Comparison of ENCODE assay signal across 11 mouse cellular contexts in genomic region chr14:21669633-21670421, GRCm38 (mm10). TPM values are rescaled to one million over a fixed set of nuclear protein-coding genes. Genes with fewer than 3 reads are reported as not detected.
DNase-seq lines count a peak whose midpoint lies in the region; ATAC-seq lines count a peak whose summit lies in the region.
"Had no signal": no experiment of that assay in that cellular context is flagged by ENCODE, and none has a peak within 500 bp of the region (broad histone marks: within the 10 kb centered on the region; RNA-seq: fewer than 3 reads in every experiment).

No protein-coding gene starts in this region.

- WGBS in midbrain, embryonic 13.5 days = 91% methylated on average over 11 of the region's 11 CpGs
- 85% methylated on average over 11 of the region's 11 CpGs for WGBS in midbrain, embryonic 14.5 days
- WGBS in limb, embryonic 12.5 days = 78% methylated on average over 11 of the region's 11 CpGs
- WGBS in stomach, embryonic 14.5 days = 55% methylated on average over 11 of the region's 11 CpGs

- no peak overlapping the region for H3K4me3 ChIP-seq in midbrain, embryonic 13.5 days (replicated peaks)
- no peak overlapping the region for H3K4me3 ChIP-seq in midbrain, embryonic 14.5 days (replicated peaks; ENCODE audit: low read depth, low read length)
- no peak overlapping the region for H3K4me3 ChIP-seq in limb, embryonic 12.5 days (replicated peaks)
- no peak overlapping the region for H3K4me3 ChIP-seq in stomach, embryonic 14.5 days (ENCODE audit: low read depth, low read length)
- H3K4me3 ChIP-seq: embryonic facial prominence, embryonic 13.5 days had no signal

- no peak overlapping the region for H3K27ac ChIP-seq in midbrain, embryonic 13.5 days
- H3K27ac ChIP-seq in midbrain, embryonic 14.5 days (replicated peaks; ENCODE audit: low read depth, low read length) = no peak overlapping the region
- peak overlapping the region; percentile 18; the same call in 1 of the 2 replicates for H3K27ac ChIP-seq in limb, embryonic 12.5 days
- H3K27ac ChIP-seq in stomach, embryonic 14.5 days (ENCODE audit: low read length) = no peak overlapping the region
- H3K27ac ChIP-seq: embryonic facial prominence, embryonic 13.5 days had no signal

- 0 out of 2 replicates have a peak, but pooled peaks have one; percentile 48 for ATAC-seq in midbrain, embryonic 13.5 days
- ATAC-seq in midbrain, embryonic 14.5 days (ENCODE audit: low FRiP score, low TSS enrichment) = no peak
- peak; percentile 17 for ATAC-seq in limb, embryonic 12.5 days (ENCODE audit: insufficient number of reproducible peaks, insufficient read depth, low FRiP score, low TSS enrichment, low read depth)
- peak; percentile 87; the same call in 1 of the 2 replicates for ATAC-seq in stomach, embryonic 14.5 days (ENCODE audit: insufficient number of reproducible peaks, insufficient read depth, low FRiP score, low read depth)

- H3K4me1 ChIP-seq in midbrain, embryonic 13.5 days (replicated peaks) = no peaks in the 10 kb centered on the region
- no peaks in the 10 kb centered on the region for H3K4me1 ChIP-seq in midbrain, embryonic 14.5 days (ENCODE audit: control insufficient read depth, insufficient read depth, low read length)
- peaks cover 32% of the 10 kb centered on the region for H3K4me1 ChIP-seq in limb, embryonic 12.5 days (replicated peaks)
- peaks cover 7% of the 10 kb centered on the region; the same call in 1 of the 2 replicates for H3K4me1 ChIP-seq in stomach, embryonic 14.5 days (ENCODE audit: control insufficient read depth, insufficient read depth, low read length)

- no peaks in the 10 kb centered on the region for H3K9me3 ChIP-seq in midbrain, embryonic 13.5 days
- no peaks in the 10 kb centered on the region for H3K9me3 ChIP-seq in midbrain, embryonic 14.5 days (ENCODE audit: control insufficient read depth, low read length)
- no peaks in the 10 kb centered on the region for H3K9me3 ChIP-seq in limb, embryonic 12.5 days
- no peaks in the 10 kb centered on the region for H3K9me3 ChIP-seq in stomach, embryonic 14.5 days (ENCODE audit: control insufficient read depth, low read depth, low read length)
- H3K9me3 ChIP-seq: embryonic facial prominence, embryonic 13.5 days had no signal

- no peak overlapping the region for H3K4me2 ChIP-seq in midbrain, embryonic 13.5 days (replicated peaks)
- H3K4me2 ChIP-seq in midbrain, embryonic 14.5 days (ENCODE audit: low read length) = no peak overlapping the region
- no peak overlapping the region for H3K4me2 ChIP-seq in limb, embryonic 12.5 days
- H3K4me2 ChIP-seq in stomach, embryonic 14.5 days (replicated peaks; ENCODE audit: low read depth, low read length) = no peak overlapping the region
- H3K4me2 ChIP-seq: embryonic facial prominence, embryonic 13.5 days had no signal

- 0 out of 2 replicates have a peak overlapping the region, but pooled peaks have one; percentile 6 for H3K9ac ChIP-seq in midbrain, embryonic 13.5 days (replicated peaks)
- H3K9ac ChIP-seq in midbrain, embryonic 14.5 days (replicated peaks; ENCODE audit: low read length) = no peak overlapping the region
- no peak overlapping the region for H3K9ac ChIP-seq in limb, embryonic 12.5 days (replicated peaks)
- H3K9ac ChIP-seq in stomach, embryonic 14.5 days (replicated peaks; ENCODE audit: low read depth, low read length) = no peak overlapping the region
- H3K9ac ChIP-seq: embryonic facial prominence, embryonic 13.5 days had no signal

- H3K36me3 ChIP-seq in midbrain, embryonic 13.5 days = peaks cover 56% of the 10 kb centered on the region
- H3K36me3 ChIP-seq in midbrain, embryonic 14.5 days (ENCODE audit: control insufficient read depth, insufficient read depth, low read length) = peaks cover 57% of the 10 kb centered on the region
- peaks cover 64% of the 10 kb centered on the region for H3K36me3 ChIP-seq in limb, embryonic 12.5 days
- peaks cover 48% of the 10 kb centered on the region for H3K36me3 ChIP-seq in stomach, embryonic 14.5 days (ENCODE audit: control insufficient read depth, insufficient read depth, low read length)

- peak; percentile 41 to 63 for DNase-seq in heart, adult 18-20 months
- no peak for DNase-seq in heart, adult 8-10 months (ENCODE audit: low spot score)
- DNase-seq in midbrain, embryonic 14.5 days = no peak
- DNase-seq in retina, postnatal 1 day = no peak
- no peak for DNase-seq in right cerebral cortex, postnatal 10 days (ENCODE audit: low spot score in 2 of 2)
- DNase-seq: adrenal gland, postnatal 14 days had no signal

- no peaks in the 10 kb centered on the region for H3K27me3 ChIP-seq in midbrain, embryonic 13.5 days
- no peaks in the 10 kb centered on the region for H3K27me3 ChIP-seq in midbrain, embryonic 14.5 days (ENCODE audit: control insufficient read depth, insufficient read depth, low read length)
- H3K27me3 ChIP-seq in limb, embryonic 12.5 days = no peaks in the 10 kb centered on the region
- H3K27me3 ChIP-seq in stomach, embryonic 14.5 days (ENCODE audit: control insufficient read depth, insufficient read depth, low read length) = no peaks in the 10 kb centered on the region
- H3K27me3 ChIP-seq: embryonic facial prominence, embryonic 13.5 days had no signal

RNA-seq across cellular contexts. Expression of gene Dupd1, which starts 44.5 kb away (rescaled TPM):
- under 1 TPM; 0.22 to 0.26 TPM for total RNA-seq in heart, adult 18-20 months (2021)
- under 1 TPM in 2 of 4 experiments, not detected in 2; 0.37 to 0.47 TPM for total RNA-seq in heart, adult 8-10 months (2022)
- 0.13 and 0.18 TPM in 2 replicates for polyA plus RNA-seq in midbrain, embryonic 13.5 days (2015; fragmentation: Nextera tagmentation; extraction: Ambion mirVana)
- not detected in 2 replicates for polyA plus RNA-seq in midbrain, embryonic 14.5 days (2014; fragmentation: Nextera tagmentation; extraction: Ambion mirVana)
- polyA plus RNA-seq in limb, embryonic 12.5 days (2016; fragmentation: Nextera tagmentation; extraction: Ambion mirVana) = 0.44 and 0.49 TPM in 2 replicates
- polyA plus RNA-seq in stomach, embryonic 14.5 days (2014; fragmentation: Nextera tagmentation; extraction: Ambion mirVana) = not detected in 2 replicates
- total RNA-seq: left cerebral cortex, postnatal 10 days had no signal

Comparison
In these comparisons a context has a peak if more than half of its experiments do, and no peak if none do; other contexts are left out.
1. DNase-seq: peak in heart, adult 18-20 months (2 of 2); none in heart, adult 8-10 months (single experiment), midbrain, embryonic 14.5 days (single experiment), retina, postnatal 1 day (single experiment) and right cerebral cortex, postnatal 10 days (0 of 2).